Mouse (Mus musculus) adrenal gland, adult 8-10 months (tissue): ENCODE results near the gene Clip1. TPM values are rescaled to one million over a fixed set of nuclear protein-coding genes. Genes with fewer than 3 reads are reported as not detected.

Experiments
- DNase-seq: peaks from one replicate; pipeline ENCODE4 v3.0.0; 2022
- total RNA-seq, 4 experiments: library from RNA; stranded (reverse); gene quantifications; 2 replicates each; pipeline ENCODE4 v1.2.4; 2022

The Clip1 gene
- total RNA-seq, 4 experiments from 2014 or later, result 77.6 to 145 (median 103) TPM

DNA sequence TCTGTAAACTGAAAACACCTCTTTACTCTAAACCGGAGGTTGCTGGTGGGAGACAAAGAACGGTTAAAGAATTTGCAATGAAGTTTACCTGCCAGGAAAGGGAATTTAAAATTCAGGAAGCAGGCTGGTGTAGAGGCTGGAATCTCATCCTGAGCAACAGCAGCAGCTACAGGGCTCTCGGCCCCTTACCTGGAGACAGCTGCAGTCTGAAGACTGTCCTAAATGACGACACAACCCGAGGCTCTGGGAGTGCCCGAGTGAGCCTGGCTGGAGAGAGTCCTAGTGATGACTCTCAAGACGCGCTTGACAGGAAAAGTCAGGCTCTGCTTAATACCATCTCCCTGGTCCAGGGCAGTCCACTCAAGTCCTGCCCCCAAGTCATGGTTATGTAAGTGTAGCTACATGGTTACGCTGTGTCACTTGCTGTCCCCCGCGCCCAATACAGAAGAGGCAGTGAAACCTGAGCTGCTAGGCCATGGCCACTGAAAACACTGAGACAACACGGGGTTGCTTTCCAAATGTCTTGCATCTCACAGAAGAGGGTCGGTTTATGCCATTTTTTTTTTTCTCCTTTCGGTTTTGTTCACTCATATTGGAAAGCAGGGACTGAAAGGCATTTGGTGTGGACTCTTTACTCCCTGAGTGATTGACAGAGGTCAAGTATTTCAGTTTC, 13.5 kb downstream of the Clip1 start:
- peak; percentile 49 for DNase-seq

DNA sequence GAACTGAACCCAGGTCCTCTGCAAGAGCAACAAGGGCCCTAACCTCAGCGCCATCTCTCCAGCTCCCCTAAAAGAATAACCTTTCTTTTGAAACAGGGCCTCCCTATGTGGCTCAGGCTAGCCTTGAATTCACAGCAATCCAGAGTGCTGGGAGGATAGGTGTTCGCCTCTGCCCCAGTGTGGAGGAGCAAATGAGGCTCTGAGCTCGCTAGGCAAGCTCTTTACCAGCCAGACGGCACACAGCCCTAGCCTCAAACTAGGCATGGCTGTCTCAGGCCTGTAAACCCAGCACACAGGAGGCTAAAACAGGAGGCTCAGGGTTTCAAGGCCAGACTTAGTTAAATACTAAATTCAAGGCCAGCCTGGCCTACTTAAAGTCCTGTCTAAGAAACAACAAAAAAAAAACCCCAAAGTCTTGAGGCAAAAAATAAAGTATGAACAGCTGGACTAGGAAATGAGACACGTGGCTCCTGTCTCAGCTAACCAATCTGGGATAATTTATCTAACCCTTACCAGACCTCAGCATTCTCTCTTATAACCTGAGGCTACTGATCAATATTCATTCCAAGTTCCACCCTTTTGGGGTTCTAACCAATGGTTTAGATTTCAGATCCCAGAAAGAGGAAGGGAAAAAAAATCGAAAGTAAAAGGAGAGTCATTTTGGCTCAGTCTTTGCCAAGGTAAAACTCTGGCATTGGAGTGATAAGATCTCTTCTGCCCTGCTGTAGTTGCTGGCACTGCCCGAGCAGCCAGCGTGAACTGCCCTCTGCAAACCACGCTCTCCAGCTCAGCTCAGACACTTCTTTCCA, 14.2 kb downstream of the Clip1 start:
- no peak for DNase-seq

DNA sequence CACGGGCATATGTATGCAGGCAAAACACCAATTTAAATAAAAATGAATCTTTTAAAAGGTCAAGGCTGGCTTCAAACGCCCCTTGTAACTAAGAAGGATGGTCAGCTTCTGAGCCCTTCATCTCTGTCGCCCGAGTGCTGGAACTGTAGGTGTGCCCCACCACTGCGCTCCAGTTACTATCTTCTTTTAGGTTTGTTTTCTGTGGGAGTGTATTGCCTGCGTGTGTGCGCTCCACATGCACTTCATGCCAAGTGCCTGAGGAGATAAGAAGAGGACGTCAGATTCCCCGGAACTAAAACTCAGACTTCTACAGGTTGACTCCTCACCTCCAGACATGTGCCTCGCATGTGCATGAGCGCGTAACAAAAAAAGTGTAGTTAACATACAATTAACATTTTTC, 16.5 kb downstream of the Clip1 start:
- no peak for DNase-seq

DNA sequence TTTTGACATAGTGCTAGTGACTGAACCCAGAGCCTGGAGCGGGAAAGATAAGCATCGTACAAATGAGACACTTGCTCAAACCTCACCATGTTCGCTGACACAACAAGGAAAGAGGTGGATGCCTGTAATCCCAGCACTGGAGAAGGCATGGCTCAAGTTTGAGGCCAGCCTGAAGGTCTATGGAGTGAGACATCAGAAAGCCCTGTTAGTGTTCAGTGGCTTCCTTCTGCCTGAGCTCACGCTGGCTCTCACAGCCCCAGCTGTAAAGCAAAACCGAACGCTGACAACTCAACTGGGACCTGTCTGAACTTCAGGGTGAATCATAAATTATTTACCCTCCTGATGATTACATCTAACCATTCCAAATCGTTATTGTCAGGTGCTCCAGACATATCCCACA, 18.5 kb downstream of the Clip1 start:
- no peak for DNase-seq

DNA sequence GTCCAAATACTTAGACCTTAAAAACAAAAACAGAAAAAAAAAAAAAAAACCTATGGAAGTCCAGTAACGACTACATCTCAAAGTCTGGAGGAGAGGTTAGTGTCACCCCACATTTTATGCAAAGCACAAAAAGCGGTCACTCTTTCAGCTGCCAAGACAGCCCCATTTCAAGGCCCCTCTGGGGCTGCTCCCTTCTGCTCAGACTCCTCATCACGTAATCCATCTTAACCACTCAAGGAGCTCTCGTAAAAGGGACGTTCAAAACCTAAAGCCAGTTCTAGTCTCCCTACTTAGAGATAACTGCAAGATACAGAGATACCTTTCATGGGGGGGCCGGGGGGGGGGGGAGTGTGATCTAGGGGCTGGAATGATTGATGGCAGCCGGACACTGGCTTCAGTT, 20.1 kb downstream of the Clip1 start:
- no peak for DNase-seq

DNA sequence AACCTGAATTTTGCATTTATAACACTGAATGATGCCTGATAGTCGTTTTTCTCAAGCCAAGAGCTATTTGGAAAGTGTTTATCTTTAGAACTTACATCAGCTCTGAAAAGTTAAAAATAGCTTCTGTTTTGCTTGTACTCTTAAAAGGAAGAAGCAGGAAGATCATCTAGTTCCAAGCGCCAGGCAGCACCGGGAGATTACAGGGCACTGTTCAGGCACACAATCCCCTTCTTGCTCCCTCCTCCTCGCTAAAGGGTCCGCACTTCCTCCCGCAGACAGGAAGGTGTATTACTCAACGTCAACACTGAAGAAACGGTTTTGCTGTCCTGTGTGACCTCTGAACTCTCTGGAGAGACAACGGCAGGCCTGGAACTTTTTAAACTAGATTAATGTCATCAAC, 22.4 kb downstream of the Clip1 start:
- DNase-seq, result no peak

DNA sequence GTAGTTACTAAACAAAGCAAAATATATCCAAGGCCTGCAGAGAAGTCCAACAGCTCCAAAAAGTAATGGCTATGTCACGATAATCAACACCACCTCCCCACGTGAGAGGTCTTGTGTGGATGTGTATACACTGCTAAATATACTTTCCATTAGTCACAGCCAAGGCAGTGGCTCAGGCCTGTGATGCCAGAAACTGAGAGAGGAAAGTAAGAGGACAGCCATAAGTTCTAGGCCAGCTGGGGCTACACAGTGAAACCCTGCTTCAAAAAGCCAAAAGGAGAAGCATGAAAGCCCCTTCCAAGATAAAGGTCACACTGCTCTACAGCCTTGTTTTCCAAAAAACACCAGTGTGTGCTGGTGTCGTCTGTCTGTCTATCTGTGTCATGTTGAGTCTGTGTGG, 22.8 kb downstream of the Clip1 start:
- DNase-seq, result no peak

DNA sequence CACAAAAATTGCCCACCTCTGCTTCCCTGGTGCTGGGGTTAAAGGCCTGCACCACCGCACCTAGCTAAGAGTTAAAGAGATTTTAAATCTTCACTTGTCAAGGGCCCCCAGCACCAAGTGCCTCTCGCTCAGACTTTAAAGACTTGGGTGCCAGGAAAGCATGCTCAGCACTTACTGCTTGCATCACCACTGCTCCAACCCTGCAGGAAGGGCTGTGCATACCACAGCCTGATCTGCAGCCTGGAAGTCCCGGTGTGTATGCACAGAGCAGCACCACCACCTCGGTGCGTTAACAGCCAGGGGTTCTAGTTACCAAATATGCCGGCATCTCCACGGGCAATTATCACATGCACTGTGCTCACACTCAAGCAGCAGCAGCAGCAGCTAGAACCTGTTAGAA, 26.8 kb downstream of the Clip1 start:
- DNase-seq, result no peak

DNA sequence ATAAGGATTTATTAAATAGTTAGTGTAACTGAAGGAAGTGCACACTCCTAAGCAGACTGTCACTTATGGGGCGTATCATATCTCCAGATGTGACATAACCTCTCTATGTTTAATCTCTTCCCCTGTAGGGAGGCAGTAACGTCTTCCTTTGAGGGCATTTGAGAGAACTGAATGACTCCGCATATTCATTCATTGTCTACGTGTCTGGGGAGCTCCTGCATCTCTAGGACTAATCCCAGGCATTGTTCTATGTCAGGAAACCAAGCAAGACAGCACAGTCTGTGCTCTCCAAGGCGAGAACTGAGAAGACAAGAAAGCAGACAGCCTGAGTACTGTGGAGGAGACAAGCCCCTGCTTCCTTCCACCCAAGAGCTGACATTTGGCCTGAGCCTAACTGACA, 29.5 kb downstream of the Clip1 start:
- no peak for DNase-seq

DNA sequence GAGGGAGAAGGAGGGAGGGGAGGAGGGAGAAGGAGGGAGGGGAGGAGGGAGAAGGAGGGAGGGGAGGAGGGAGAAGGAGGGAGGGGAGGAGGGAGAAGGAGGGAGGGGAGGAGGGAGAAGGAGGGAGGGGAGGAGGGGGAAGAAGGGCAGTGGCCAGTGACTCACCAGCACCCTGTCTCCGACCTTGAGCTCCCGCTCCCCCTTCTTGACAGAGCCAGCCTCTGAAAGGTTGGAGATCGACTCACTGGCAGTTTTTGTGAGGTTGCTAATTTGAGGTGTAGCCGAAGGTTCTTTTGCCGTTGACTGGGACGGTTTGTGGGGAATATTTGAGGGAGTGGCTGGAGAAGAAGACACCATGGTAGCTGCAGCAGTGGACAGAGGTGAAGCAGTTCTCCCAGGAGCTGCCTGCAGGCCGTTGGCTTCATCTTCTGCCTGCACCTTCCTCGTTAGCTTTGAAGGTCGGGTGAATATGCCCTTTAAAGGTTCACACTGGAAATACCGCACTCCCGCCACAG, 31.1 kb downstream of the Clip1 start:
- DNase-seq, result peak; percentile 66

DNA sequence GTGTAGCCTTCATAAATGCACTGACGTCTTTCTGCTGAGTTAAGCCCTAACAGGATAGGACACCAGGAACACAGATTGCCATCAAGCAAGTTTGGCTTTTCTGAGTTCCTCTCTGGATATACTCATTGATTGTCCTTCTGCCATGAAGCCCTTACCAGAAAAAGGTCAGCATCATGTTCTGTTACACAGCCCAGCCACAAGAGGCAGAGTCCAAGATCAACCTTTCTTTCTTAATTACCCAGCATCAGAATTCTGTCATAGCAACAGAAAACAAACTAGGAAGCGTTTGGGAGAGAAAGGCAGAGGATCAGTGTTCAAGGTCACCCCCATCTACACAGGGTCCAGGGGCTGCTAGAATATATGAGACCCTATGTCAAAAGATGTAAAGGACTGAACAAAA, 33.6 kb downstream of the Clip1 start:
- no peak for DNase-seq

DNA sequence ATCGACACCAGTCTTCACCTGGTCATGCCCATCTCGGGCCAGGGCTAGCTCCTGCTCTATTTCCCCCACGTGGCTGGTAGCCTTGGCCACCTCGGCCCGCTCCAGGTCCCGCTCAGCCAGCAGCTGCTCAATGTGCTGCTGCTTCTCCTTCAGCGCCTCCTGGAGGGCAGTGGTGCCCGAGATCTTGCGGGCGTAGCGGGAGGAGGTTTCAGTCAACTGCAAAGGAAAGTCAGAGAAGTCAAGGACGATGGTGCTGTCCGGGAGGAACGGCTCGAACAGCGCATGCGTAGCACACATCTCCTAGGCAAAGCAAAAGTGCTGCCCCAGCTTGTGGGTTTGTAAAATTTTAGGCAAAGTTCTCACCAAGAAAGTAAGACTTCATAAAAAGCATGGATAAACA, 42.0 kb downstream of the Clip1 start:
- peak; percentile 77 for DNase-seq

DNA sequence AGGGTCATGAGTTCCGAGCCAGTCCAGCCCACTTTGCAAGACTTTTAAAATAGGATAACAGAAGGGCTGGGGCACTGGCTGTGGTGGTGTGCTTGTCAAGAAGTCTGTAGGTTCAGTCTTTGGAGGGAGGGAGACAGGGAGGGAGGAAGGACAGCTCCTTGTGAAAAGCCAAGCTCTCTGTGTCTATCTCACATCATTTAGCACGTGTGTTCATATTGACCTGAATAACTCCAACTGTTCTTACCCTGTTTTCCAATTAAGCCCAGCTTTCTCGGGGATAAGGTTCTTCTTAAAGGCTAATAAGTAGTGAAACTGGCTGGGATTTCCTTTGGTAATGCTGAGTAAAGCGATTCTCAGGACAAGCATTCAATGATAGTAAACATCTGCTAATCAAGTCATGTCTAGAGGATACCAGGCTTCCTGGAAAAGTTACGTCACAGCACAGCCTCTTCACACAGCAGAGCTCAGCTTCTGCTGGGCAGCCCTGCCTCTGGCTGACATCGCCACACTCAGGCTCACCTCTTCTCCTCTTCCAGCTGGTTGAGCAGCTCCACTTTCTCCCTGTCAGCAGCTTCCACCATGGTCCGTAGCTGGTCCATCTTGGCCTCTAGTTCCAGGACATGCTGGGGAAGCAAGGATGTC, 43.0 kb downstream of the Clip1 start:
- DNase-seq, result no peak

DNA sequence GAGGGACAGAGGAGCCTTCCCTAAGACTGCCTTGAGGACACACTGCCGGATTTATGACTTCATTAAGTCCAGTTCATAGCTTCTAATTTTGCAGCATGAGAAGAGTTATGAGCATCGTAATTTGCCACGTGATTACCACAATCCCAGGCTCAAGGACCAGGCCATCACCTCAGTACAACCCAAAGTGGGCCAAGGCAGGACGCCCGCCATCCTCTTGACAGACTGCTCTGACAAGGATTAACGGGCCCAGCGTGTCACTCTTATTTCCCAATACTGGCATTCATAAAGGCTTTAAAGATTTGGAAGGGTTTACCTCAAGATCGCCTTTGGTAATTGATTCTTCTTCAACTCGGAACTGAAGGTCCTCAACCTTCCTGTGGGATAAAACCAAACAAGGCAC, 44.2 kb downstream of the Clip1 start:
- peak; percentile 77 for DNase-seq

DNA sequence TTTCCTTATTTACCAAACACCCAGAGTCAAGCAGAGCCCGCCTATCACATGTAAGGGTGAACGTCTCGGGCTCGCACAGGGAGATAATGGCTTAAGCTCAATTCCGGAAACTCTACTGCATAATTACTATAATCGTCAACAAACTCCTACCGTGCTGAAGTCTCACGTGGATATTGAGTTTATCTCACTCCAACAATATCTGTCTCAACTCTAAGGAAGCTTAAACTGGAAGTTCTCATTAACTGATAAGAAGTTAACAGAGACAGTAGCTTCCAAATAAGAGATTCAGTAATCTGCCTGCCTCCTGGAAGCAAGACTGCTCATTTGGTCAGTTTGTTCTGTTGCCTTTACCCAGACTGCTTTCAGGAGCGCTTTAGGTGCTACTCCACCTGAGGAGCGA, 53.2 kb downstream of the Clip1 start:
- no peak for DNase-seq

DNA sequence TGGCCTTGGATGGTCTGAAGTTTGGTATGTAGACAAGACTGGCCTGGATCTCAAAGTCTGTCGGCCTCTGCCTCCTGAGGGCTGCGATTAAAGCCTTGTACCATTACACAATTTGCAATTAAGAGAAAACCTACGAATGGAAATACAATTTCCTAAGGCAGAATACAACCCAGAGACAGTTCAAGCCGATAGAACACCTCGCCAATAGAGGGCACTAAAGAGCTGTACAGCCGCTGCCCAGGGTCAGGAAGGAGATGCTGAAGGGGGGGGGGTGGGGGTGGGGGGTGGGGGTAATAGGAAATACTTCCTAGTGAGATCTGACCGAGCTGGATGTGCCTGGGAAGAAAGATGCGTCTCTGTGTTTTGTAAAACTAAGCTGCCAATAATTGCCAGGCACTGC, 57.8 kb downstream of the Clip1 start:
- DNase-seq, result peak; percentile 52

DNA sequence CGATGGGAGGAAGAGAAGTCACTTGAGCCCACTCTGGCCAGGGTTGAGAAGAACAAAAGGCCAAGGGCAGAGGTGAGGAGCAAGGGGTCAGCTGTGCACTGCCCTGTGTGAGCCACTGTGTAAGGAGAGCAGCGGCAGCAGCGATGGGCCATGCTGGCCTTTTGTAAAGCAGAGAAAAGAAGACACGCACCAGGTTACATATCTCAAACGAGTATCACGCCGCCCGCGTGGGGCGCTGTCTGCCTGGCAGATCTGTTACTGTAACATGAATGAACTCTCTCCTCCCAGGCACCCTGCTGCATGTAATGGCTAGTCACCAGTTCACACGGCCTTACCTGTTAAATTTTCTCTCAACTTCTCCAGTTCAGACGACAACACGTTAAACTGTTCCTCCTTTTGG, 62.0 kb downstream of the Clip1 start:
- no peak for DNase-seq

DNA sequence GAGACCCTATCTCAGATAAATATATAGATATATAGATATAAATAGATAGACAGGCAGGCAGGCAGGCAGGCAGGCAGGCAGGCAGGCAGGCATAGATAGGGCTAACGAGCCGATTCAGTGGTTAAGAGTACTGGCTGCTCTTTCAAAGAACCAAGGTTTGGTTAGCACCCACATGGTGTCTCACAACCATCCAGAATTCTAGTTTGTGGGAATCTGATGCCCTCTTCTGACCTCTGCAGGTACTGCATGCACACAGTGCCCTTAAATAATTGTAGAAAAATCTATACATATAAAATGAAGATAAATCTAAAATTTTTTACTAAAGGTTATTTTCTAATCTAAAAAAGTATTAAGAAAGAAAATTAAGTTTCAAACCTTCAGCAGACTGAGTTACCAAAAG, 65.9 kb downstream of the Clip1 start:
- DNase-seq, result no peak

DNA sequence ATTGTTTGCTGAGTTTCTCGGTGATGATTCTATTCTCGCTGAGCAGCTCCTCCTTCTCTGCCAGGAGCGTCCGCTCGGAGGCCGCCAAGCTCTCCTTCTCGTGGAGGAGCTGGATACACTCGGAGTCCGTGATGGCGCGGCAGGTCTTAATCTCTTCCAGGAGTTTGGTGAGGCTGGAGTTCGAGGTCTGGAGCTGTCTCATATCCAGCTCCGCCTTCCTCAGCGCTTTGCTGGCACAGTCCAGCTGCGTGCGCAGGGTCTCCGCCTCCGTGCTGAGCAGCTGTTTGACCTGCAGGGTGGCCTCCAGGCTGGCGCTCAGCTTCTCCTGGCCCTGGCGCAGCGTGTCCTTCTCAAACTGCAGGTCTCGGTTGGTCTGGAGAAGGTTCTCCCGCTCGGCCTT, 70.2 kb downstream of the Clip1 start:
- DNase-seq, result no peak

DNA sequence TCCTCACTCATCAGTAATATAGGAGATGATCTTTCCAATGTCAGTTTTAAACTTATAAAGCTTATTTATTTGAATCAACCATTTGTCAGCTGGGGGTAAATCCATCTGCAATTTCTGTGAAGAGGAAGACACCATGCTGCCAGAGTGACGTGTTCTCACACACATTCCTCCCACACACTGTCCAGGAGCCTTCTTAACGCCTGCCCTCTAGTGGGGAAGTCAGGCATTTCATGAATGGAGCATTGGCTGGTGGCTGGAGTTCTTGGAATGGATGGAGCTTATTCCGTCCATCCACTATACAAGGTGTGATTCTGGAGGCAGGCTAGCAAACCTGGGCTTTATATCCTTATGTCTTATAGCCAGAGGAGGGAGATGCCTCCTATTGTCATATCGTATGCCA, 74.6 kb downstream of the Clip1 start:
- peak; percentile 60 for DNase-seq

DNA sequence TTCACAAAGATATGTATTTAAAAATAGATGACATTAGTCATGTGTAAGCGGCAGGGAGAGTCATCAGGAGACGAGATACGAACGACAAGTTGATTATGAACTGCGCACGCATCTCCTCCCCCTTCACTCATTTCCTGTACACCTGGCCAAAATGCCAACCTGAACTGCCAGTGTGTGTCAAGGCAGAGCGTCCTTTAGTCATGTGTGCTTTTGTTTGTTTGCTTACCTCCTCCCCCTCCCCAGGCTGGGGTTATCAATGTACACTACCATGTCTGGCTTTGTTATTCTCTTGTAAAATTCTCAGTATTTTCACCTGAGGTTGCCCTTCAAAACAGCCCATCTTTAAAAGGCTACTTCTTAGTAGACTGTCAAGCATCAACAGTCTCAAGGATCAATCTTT, 75.0 kb downstream of the Clip1 start:
- no peak for DNase-seq

DNA sequence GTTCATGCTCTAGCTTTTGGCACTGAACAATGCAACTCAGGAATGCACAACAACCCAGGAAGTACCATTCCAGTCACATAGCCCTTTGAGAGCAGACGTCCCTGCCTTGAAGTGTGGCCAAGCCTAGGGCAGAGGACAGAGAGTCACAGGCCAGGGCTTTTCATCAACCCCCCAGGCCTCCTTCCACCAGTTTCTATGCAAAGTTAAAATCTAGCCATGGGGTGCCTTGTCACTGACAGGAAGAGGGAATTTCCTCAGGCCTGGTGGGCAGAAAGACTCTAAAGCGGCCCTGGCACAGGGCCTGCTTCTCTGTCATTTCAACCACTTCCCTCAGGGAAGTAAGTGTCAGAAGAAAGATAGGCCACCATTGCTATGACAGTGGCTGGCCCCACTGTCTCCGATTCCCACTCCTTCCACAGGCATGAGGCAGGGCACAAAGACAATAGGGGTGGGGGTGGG, 77.2 kb downstream of the Clip1 start:
- DNase-seq, result no peak

DNA sequence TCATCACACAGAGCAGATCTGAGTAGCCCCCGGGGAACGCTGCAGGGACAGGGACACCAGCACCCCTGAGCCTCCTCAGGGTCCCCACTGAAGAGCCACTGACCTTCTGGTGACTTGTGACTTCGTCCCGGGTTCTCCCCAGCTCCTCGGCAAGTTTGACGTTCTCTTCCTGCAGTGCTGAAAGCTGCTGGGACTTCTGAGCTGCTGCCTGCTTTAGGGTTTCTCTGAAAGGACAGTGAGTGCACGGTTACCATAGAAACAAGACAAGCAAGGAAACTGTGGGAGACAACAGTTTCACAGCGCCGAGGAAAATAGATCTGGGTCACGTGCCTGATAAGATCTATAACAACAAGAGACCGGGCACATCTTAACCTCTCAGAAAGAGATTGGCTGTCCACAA, 80.9 kb downstream of the Clip1 start:
- no peak for DNase-seq

DNA sequence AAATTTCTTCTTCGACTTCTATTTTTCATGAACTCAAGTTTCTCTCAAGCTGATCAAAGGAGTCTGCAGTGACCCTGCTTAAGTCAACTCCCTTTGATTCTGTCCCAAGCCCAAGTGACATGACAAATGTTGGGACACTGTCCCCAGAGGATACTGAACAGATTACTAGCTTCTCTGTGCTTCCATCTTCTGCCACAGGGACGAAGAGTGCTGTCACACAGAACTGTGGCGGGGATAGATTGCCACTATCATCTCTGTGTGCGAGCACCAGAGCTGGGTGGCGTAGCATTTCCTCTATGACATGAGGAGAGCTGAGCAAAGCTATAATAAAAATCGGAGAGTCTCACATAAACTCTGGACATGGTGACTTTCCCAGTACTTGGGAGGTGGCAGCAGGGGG, 82.2 kb downstream of the Clip1 start:
- DNase-seq, result no peak
